Mouse (Mus musculus): ENCODE data around the gene Ccnd3. TPM values are rescaled to one million over a fixed set of nuclear protein-coding genes. Genes with fewer than 3 reads are reported as not detected.

The Ccnd3 gene
- polyA plus RNA-seq, 1 experiment from 2014 or later: 546 TPM

DNA sequence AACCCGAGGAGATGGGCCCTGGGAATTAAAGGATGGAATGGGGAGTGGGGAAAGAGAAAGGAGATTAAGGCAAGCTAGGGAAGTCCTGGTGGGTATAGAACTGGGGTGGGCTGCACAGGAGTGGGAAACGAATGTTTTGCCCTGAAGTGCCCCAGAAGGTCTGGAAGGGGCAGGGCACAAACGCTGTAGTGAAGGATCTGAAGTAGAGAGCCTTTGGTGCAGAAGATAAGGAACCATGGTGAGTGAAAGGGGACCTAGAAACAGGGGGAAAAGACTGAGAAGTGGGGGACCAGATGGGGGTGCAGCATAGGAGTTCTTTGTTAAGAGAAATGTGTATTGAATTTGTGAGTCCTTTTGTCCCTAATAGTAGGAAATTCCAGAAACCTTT, 125.8 kb downstream of the Ccnd3 start, which contains the start of gene Usp49:
Gene Usp49 (plus strand): TSS at position 13 of the 388 bp plus-strand sequence.
- 0 out of 2 replicates have a peak, but pooled peaks have one; percentile 36 for ATAC-seq
- H3K4me3 ChIP-seq: peak within 1 kb of the TSS; percentile 63
- peak within 1 kb of the TSS; percentile 82 for H3K9ac ChIP-seq
- peaks cover 67% of the 10 kb centered on the region for H3K4me1 ChIP-seq
- H3K9me3 ChIP-seq (replicated peaks): no peaks in the 10 kb centered on the region
- H3K36me3 ChIP-seq: peaks cover 33% of the 10 kb centered on the region
- no peaks in the 10 kb centered on the region for H3K27me3 ChIP-seq (replicated peaks)
- H3K4me2 ChIP-seq: peak within 1 kb of the TSS; percentile 99
- peak within 1 kb of the TSS; percentile 93 for H3K27ac ChIP-seq
- 0% methylated on average over 3 of the region's 3 CpGs for WGBS (ENCODE audit: insufficient replicate concordance)

DNA sequence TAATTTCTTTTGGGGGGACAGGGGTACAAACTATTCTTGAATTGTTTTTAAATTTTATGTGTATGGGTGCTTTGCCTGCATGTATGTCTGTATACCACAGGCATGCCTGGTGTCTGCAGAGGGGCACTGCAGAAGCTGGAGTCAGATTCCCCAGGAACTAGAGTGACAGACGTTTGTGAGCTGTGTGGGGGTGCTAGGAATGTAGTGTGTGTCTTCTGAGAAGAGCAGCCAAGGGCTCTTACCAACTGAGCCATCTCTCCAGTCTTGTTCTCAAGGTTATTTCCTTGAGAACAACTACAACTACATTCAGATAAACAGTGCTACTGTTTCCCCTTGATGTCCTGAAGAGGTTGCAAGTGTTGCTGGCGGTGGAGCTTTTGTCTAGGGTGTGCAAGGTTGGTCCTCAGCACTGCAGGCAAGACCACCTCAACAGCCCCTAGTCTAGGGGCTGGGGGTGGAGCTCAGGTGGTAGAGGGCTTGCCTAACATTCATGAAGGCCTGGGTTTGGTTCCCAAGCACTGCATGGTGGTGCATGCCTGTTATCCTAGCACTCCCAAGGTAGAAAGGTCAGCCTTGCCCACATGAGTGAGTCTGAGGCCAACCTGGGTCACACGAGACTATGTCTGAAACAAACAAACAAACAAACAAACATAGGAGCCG, 127.5 kb downstream of the Ccnd3 start:
- Histone ChIP-seq H3K36me3 (peaks cover 31% of the 10 kb centered on the region), H3K4me2 (peak overlapping the region; percentile 26), H3K4me3 (no peak overlapping the region), H3K4me1 (peaks cover 59% of the 10 kb centered on the region), H3K9me3 (replicated peaks) (no peaks in the 10 kb centered on the region), H3K27me3 (replicated peaks) (no peaks in the 10 kb centered on the region), H3K27ac (no peak overlapping the region), H3K9ac (no peak overlapping the region; the same call in 1 of the 2 replicates)
- no peak for ATAC-seq
- 70% methylated on average over 4 of the region's 4 CpGs for WGBS (ENCODE audit: insufficient replicate concordance)

DNA sequence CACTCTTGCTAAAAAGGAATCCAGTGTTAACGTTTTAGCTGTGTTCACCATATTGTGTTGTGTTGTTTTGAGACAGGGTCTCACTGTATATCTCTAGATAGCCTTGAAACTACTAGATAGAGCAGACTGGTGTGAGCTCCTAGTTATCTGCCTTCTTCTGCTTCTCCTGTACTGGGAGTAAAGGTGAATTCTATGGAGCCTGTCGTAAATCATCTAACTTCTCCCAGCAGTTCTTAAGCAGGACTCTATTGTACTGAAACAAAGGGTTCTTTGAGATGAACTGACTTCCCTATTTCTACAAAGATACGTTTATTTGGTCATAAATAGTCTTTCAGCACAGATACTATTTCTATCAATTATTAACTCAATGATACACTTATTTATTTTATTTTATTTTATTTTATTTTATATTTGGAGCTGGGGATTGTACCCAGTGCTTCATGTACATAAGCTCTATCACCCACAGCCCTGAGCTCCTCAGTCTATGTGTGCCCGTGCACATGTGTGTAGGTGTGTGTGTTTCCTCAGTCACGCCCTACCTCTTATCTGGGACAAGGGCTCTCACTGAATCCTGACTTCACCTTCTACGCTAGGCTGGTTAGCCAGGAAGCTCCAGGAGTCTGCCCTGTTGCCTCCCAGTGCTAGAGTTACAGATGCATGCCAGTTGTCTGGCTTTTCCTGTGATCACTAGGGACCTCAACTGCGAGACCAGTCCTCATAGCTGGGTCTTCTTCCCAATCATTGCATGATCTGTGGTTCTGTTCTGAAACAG, 129.3 kb downstream of the Ccnd3 start:
- H3K9me3 ChIP-seq (replicated peaks): no peaks in the 10 kb centered on the region
- H3K36me3 ChIP-seq: peaks cover 23% of the 10 kb centered on the region
- H3K4me2 ChIP-seq: no peak overlapping the region
- 61% methylated on average over 7 of the region's 7 CpGs for WGBS (ENCODE audit: insufficient replicate concordance)
- ATAC-seq: no peak
- no peak overlapping the region for H3K4me3 ChIP-seq
- peaks cover 45% of the 10 kb centered on the region for H3K4me1 ChIP-seq
- H3K9ac ChIP-seq: no peak overlapping the region
- no peaks in the 10 kb centered on the region for H3K27me3 ChIP-seq (replicated peaks)
- 0 out of 2 replicates have a peak overlapping the region, but pooled peaks have one; percentile 6 for H3K27ac ChIP-seq

GRCm38 (mm10) chr17:47642992-47643391, 138.1 kb downstream of the Ccnd3 start:
- Histone ChIP-seq H3K27ac (no peak overlapping the region), H3K36me3 (0 out of 2 replicates have a peak, but pooled peaks cover 3% of the 10 kb centered on the region), H3K27me3 (replicated peaks) (no peaks in the 10 kb centered on the region), H3K9ac (no peak overlapping the region), H3K4me3 (no peak overlapping the region), H3K4me1 (peaks cover 31% of the 10 kb centered on the region), H3K9me3 (replicated peaks) (no peaks in the 10 kb centered on the region), H3K4me2 (no peak overlapping the region)
- ATAC-seq: no peak
- 84% methylated on average over 2 of the region's 2 CpGs for WGBS (ENCODE audit: insufficient replicate concordance)

- no peak overlapping the region for H3K9ac ChIP-seq
- no peak overlapping the region for H3K4me3 ChIP-seq
- peaks cover 32% of the 10 kb centered on the region for H3K4me1 ChIP-seq
- ATAC-seq: 0 out of 2 replicates have a peak, but pooled peaks have one; percentile 35
- 67% methylated on average over 1 of the region's 1 CpGs for WGBS (ENCODE audit: insufficient replicate concordance)
- no peaks in the 10 kb centered on the region for H3K27me3 ChIP-seq (replicated peaks)
- H3K36me3 ChIP-seq: peaks cover 7% of the 10 kb centered on the region; the same call in 1 of the 2 replicates
- H3K4me2 ChIP-seq: no peak overlapping the region
- H3K9me3 ChIP-seq (replicated peaks): no peaks in the 10 kb centered on the region
- H3K27ac ChIP-seq: no peak overlapping the region
Observed at GRCm38 (mm10) chr17:47646683-47647082, 141.8 kb downstream of the Ccnd3 start.

- 65% methylated on average over 4 of the region's 4 CpGs for WGBS (ENCODE audit: insufficient replicate concordance)
- Histone ChIP-seq H3K4me3 (no peak overlapping the region), H3K36me3 (peaks cover 19% of the 10 kb centered on the region), H3K27me3 (replicated peaks) (no peaks in the 10 kb centered on the region), H3K27ac (no peak overlapping the region), H3K4me2 (no peak overlapping the region), H3K9me3 (replicated peaks) (no peaks in the 10 kb centered on the region), H3K9ac (no peak overlapping the region), H3K4me1 (peaks cover 31% of the 10 kb centered on the region)
- no peak for ATAC-seq
Observed at GRCm38 (mm10) chr17:47648966-47649365, 144.1 kb downstream of the Ccnd3 start.

Other genes starting within 250 kb of the Ccnd3 start
- 66.2 and 70.4 TPM in 2 replicates for gene Mrps10, start 136.2 kb upstream of the Ccnd3 start, polyA plus RNA-seq (2016; fragmentation: Nextera tagmentation; extraction: Ambion mirVana)
- 0.48 and 0.56 TPM in 2 replicates for gene Guca1b, start 119.7 kb upstream of the Ccnd3 start, polyA plus RNA-seq (2016; fragmentation: Nextera tagmentation; extraction: Ambion mirVana)
- gene Guca1a, start 104.5 kb upstream of the Ccnd3 start, polyA plus RNA-seq (2016; fragmentation: Nextera tagmentation; extraction: Ambion mirVana): 0.97 and 1.4 TPM in 2 replicates
- 0.10 and 0.31 TPM in 2 replicates for gene AI661453, start 68.4 kb upstream of the Ccnd3 start, polyA plus RNA-seq (2016; fragmentation: Nextera tagmentation; extraction: Ambion mirVana)
- 0.62 and 0.66 TPM in 2 replicates for gene 1700001C19Rik, start 67.7 kb upstream of the Ccnd3 start, polyA plus RNA-seq (2016; fragmentation: Nextera tagmentation; extraction: Ambion mirVana)
- 17.6 and 18.0 TPM in 2 replicates for gene Taf8, start 2.8 kb upstream of the Ccnd3 start, polyA plus RNA-seq (2016; fragmentation: Nextera tagmentation; extraction: Ambion mirVana)
- 34.6 and 35.2 TPM in 2 replicates for gene Bysl, start 106.4 kb downstream of the Ccnd3 start, polyA plus RNA-seq (2016; fragmentation: Nextera tagmentation; extraction: Ambion mirVana)
- gene Med20, start 106.5 kb downstream of the Ccnd3 start, polyA plus RNA-seq (2016; fragmentation: Nextera tagmentation; extraction: Ambion mirVana): 31.2 and 32.6 TPM in 2 replicates
- 2.3 and 2.7 TPM in 2 replicates for gene Gm20517, start 106.5 kb downstream of the Ccnd3 start, polyA plus RNA-seq (2016; fragmentation: Nextera tagmentation; extraction: Ambion mirVana)
- gene Usp49, start 125.6 kb downstream of the Ccnd3 start, polyA plus RNA-seq (2016; fragmentation: Nextera tagmentation; extraction: Ambion mirVana): 5.0 and 6.2 TPM in 2 replicates
- 339 and 360 TPM in 2 replicates for gene Tomm6, start 183.3 kb downstream of the Ccnd3 start, polyA plus RNA-seq (2016; fragmentation: Nextera tagmentation; extraction: Ambion mirVana)
- 1.7 and 2.3 TPM in 2 replicates for gene Frs3, start 184.0 kb downstream of the Ccnd3 start, polyA plus RNA-seq (2016; fragmentation: Nextera tagmentation; extraction: Ambion mirVana)
- gene Gm21981, start 189.4 kb downstream of the Ccnd3 start, polyA plus RNA-seq (2016; fragmentation: Nextera tagmentation; extraction: Ambion mirVana): 0.06 and 0.07 TPM in 2 replicates
- gene Prickle4, start 189.7 kb downstream of the Ccnd3 start, polyA plus RNA-seq (2016; fragmentation: Nextera tagmentation; extraction: Ambion mirVana): not detected in 2 replicates
- not detected in 2 replicates for gene Pgc, start 221.8 kb downstream of the Ccnd3 start, polyA plus RNA-seq (2016; fragmentation: Nextera tagmentation; extraction: Ambion mirVana)
- gene Tfeb, start 232.0 kb downstream of the Ccnd3 start, polyA plus RNA-seq (2016; fragmentation: Nextera tagmentation; extraction: Ambion mirVana): 5.6 and 5.8 TPM in 2 replicates

Measured in liver, embryonic 12.5 days (tissue).